Mouse (Mus musculus) testis, postnatal 10 days (tissue): ENCODE data around the gene Maged2.
A peak's percentile ranks its signal among the peaks of the same experiment; 100 is the strongest.
"Not testable (repeated sequence)": the region's sequence is repeated elsewhere in the genome, so short reads cannot be mapped to it uniquely, and the experiment has no call there.

Source experiments
- DNase-seq: peaks from one replicate; pipeline ENCODE4 v3.0.0; 2021; ENCODE audit warnings: low spot score

Maged2 gene

DNA sequence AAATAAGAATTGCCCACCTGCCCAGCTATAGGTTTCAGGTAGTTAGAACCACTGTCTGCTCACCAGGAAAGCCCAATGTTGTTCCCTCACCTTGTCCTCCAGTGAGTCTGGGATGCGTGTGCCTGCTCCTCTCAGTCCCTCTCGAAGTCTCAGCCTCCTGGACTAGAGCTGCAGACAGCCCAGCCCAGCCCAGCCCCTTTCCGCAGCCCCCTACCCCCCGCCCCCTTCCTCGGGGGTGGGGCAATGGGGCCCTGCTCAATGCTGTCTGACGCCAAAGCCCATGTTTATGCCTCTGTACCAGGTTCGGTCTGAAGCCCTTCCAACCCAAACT is at the start of gene Maged2:
Maged2 (minus strand) TSS at position 207 of the 331 bp plus-strand sequence.
- peak; percentile 53 for DNase-seq

DNA sequence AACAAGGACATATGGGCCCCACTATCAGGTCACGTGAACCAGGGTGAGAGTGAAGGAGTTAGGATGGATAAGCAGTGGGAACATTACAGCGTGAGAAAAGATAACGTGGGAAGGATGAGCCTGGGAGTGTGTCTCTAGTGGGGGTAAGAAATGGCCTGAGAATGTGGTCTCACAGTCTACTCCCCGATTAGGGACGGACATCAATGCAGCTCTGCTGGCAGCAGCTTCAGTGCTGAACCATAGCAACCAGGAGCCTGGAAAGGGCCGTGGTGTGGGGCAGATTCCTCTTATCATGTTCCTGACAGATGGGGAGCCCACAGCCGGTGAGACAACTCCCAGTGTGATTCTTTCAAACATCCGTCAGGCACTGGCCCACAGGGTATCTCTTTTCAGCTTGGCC is 34.1 kb upstream of the Maged2 start:
- DNase-seq: peak; percentile 42

DNA sequence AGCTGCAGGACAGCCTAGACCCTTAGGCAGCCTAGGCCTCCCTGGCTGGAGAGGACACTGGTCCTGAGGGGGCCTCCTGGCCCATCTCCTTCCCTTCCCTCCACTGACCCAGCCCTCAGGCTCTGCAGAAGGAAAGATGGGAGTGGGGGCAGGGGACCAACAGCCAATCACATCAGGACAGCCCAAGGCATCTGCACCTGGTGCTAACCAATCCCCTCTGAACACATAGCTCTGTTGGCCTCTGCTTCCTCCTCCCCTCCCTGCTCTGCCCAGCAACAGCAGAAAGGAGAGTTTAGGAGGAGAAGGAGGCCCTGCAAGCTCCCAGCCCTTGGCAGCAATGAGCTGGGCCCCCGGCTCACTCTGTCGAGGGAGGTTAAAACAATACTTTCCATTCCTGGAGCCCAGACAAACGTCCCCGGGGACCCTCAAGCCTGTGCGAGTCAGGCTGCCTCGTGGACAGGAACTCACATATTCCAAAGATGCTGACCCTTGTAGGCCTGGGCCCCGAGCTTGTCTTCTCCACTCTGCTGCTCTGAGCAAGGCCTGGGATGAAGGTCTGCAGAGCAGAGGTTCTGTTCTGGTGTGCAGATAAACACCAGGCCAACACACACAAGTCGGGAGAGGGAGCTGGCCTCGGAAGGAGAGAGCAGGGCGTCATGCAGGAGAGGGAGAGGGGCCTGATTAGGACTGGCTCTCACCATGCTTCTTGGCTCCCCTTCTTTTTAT is 31.5 kb upstream of the Maged2 start:
- not testable (repeated sequence) for DNase-seq

DNA sequence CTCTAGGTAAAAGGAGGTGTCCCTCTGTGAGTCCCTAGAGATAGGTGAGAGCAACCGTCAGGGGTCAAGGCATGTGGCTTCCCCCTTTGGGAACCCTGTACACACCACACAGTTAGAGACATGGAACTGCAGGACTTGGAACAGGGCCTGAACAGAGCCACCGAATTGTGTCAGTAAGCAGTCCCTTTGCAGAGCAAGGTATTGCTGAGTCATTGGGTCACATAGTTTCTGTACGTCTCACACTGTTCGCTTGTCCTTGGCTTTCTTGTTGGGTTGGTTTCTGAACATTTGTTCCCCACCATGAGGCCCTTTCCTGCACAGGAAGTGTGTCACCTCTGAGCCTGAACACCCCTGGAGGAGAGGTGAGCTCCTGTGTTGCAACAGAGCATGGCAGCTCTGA is 29.1 kb upstream of the Maged2 start:
- DNase-seq: not testable (repeated sequence)

DNA sequence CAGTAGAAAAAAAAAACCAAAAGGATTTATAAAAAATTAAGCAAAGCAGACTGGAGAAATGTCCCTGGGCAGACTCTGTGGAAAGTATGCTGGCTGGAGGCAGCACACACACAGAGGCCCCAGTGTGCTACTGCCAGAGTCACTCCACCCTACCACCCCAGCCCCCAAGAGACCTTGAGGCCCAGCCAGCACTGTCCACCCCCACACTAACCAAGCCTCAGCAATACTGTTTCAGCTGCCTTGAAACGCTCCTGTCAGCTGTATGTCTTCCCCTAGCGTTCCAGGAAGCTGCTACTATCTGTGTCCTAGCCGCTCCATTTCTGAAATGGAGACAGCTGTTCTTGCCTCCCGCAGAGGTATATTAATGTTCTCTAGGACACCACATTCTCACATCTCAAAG is 16.2 kb upstream of the Maged2 start:
- peak; percentile 58 for DNase-seq

DNA sequence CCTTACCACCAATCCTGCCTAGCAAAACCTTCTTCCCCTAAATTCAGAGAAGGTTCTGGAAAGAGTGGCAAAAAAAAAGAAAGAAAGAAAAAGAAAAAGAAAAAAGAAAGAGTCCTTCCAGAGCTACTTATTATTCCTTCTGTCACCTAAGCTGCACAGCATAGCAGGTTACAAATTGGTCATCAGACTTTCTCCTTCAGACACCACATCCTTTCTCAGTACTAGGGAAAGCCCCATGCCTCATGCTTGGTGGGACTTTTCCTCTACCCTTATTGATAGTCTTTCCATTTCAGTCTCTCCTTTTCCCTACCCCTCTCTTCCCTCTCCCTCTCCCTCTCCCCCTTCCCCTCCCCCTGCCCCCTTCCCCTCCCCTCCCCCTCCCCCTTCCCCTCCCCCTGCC is 3.1 kb upstream of the Maged2 start:
- DNase-seq: no peak

DNA sequence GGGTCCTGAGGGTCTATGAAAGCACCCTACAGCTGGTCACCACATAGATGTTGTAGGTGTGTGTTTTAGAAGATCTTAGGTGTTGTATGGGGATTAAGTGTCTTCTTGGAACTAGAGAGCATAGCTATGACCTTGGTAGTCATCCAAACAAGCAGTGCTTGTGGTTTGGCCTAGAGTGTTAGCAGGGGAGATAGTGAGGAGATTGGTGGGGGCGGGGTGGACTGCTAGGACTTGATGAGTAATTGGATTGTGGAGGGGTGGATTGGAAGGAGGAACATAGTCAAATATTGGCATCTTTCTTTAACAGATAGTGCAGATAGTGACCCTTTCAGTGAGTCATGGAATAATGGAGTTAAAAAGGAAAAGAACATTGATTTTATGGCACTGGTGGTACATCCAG is 1.5 kb upstream of the Maged2 start:
- no peak for DNase-seq

DNA sequence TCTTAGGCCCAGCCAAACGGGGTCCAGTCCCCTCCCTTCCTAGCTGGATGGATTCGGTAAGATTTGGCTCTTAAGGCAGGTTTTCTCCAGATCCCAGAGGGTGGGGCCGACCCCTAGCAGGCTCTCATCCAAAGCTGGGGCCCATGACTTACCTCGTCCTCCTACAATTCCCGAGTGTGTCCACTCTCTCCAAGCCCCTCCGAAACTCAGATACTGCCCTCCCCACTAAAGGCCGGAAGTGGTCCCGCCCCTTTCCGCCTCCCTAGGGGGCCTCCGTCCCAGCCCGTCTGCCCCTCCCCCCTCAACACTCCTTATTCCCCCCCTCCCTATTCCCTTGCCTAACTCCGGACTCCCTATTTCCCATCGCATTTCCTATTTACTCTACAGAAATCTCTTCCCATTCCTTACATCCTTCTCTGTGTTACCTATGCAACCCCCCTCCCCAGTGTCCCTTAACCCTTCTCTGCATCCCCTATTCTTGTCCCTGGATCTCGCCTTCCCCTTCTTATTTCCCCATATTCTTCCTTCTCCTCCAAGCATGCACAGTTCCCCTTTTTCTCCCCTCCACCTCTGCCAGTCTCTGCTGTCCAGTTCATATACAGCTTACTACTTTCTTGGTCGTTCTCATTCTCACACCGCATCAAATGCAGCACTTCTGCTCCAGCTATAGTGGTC is 544 bp downstream of the Maged2 start:
- peak; percentile 83 for DNase-seq

DNA sequence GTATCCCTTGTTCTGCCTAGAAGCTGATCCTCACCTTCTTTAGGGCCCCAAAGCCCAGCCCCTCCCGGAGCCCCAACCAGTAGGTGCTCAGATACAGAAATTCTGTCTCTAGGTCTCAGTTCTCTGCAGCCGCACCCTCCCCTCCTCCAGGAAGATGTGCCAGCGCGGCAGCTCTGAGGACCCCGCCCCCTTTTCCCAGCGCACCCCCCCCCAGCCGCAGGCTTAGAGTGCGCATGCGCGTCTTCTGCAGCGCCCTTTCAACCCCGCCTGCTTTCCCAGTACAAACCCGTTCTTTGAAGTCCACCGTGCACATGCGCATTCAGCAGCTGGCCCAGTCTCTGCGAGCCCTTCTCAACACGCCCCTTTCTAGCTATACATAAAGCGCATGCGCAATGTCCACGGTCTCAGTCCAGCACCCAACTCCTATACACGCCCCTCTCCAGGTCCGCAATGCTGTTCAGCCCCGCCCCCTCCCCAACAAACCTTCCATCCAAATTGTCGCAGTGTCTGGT is 1.3 kb downstream of the Maged2 start:
- peak; percentile 85 for DNase-seq

DNA sequence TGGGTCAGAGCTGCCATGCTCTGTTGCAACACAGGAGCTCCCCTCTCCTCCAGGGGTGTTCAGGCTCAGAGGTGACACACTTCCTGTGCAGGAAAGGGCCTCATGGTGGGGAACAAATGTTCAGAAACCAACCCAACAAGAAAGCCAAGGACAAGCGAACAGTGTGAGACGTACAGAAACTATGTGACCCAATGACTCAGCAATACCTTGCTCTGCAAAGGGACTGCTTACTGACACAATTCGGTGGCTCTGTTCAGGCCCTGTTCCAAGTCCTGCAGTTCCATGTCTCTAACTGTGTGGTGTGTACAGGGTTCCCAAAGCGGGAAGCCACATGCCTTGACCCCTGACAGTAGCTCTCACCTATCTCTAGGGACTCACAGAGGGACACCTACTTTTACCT is 13.2 kb downstream of the Maged2 start:
- not testable (repeated sequence) for DNase-seq

DNA sequence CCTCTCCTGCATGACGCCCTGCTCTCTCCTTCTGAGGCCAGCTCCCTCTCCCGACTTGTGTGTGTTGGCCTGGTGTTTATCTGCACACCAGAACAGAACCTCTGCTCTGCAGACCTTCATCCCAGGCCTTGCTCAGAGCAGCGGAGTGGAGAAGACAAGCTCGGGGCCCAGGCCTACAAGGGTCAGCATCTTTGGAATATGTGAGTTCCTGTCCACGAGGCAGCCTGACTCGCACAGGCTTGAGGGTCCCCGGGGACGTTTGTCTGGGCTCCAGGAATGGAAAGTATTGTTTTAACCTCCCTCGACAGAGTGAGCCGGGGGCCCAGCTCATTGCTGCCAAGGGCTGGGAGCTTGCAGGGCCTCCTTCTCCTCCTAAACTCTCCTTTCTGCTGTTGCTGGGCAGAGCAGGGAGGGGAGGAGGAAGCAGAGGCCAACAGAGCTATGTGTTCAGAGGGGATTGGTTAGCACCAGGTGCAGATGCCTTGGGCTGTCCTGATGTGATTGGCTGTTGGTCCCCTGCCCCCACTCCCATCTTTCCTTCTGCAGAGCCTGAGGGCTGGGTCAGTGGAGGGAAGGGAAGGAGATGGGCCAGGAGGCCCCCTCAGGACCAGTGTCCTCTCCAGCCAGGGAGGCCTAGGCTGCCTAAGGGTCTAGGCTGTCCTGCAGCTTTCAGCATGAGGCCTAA is 15.5 kb downstream of the Maged2 start:
- DNase-seq: not testable (repeated sequence)
